Mouse (Mus musculus) cerebral cortex, adult 2 months (tissue): Measurements from ENCODE around the gene Kdelr1.

Experiments
- WGBS: fragments of 180-500 bp; shearing (Covaris S2); methylation state at CpG from one replicate; pipeline ENCODE4 v1.1.7; 2018; 5-methylcytosine and 5-hydroxymethylcytosine counted together

Kdelr1 gene

DNA sequence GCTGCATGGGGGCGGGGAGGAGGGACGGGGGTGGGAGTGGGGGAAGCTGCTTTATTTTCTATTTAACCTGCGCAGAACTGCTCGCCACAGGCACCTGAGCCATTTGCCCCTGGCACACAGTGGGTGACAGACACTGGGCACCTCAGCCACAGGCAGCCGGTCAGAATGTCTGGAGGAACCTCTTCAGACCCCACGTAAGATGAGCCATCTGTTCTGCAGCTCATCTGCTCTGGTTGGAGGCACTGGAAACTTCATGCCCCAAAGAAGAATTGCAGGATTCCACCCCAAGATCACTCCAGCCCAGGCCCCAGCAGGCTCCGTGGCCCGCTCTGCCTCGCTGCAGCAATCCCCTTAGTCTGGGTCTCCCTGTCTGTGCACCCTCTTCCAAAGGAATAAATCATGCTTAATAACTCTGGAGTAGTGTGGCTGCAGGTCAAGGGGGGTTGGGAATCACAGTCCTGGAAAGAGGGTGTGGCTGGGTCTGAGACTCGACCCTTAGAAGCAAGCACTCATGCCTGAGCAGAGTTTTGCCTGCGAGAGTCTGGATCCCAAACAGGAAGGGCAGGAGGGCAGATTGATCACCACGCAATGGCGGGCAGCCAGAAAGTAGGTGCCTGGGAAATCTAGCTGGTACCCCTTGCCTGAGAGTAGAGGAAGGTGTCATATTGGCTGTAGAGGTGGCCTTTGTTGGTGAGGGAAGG, 44.6 kb downstream of the Kdelr1 start:
- 39% methylated on average over 13 of the region's 13 CpGs for WGBS

DNA sequence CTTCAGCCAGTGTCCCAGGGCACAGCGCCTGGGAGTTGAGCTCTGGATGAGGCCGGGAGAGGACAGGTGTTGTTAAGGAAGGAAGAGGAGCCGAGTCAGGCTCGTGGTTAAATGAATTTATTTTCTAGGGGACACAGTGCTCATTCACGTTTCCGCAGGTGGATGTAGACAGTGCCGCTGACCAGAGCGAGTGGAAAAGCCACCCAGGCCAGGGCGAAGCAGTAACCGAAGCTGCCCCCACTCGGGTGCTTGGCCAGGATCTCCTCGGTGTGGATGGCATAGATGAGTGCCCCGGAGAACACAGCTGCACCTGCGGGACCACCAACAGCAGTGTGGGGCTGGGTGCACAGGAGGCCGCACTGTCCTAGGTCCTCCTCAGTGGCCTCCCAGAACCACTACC, 45.4 kb downstream of the Kdelr1 start:
- 91% methylated on average over 15 of the region's 15 CpGs for WGBS

DNA sequence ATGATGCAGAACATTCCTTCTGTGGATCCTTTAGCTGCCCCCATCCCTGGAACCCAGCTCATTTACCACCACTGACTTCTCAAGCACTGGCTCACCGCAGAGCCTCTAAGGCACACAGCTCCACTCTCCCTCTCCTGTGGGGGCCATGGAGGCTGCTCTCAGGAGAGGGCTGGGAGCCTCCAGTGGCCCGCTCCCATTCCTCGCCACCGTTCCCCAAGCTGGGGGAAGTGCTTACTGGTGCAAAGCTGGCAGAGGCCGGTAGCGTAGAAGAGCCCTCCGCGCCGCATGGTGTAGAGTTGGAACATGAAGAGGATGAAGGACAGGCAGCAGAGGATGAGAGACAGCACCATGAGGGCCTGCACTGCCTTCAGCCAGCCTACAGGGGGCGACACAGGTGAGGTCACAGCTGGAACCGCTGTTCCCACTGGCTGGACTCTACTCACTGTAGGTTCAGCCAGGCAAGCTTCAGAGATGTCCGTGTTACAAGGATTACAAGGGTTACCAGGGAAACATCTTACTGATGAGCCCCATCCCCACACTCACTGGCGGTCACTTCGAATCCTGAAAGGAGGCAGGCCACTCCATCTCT, 46.6 kb downstream of the Kdelr1 start:
- 75% methylated on average over 14 of the region's 14 CpGs for WGBS

DNA sequence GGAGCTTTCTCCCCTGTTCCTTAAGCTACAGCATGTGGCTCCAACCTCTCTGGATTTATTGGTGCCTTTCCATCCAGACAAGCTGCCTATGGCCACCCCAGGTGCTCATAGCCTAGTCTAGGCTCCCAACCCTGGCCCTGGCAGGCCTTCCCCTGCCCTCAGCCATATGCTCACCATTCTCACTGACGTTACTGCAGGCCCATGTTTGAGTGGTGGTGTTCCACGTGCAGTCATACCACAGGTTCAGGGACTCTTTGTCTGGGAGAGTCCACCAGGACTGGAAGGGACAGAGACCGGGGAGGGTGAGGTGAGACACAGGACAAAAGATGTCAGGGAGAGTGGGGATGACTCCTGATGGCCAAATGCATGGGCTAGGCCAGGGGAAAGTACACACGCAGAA, 47.2 kb downstream of the Kdelr1 start:
- WGBS, result 76% methylated on average over 4 of the region's 4 CpGs

DNA sequence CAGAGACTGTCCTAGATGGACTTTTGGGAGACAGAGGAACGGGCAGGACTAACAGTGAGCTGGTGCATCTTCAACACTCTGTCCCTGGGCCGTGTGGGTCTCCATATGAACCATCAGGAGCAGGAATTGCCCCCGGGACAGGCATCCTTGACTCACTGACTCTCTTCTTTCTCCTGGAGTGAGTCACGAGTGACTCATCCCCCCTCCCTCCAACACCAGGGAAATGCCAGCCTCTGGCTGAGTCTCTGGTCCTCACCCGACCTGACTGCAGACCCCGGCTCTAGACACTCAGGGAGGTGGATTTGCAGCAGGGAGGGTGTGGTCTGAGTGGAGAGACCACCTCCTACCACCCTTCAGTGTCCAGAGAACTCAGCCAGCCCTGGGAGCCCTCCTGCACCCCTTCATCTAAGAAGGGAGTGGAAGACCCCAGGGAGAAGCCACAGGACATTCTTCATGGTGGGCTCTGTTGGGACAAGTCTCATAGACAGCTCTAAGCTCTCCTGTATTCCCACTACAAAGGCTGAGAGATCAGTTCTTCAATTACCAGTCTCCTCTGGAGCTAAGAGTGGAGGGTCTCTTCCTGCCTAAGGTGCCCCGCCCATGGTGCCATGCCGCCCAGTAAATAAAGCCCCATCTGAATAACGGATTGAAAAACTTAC, 48.1 kb downstream of the Kdelr1 start:
- 50% methylated on average over 9 of the region's 9 CpGs for WGBS

DNA sequence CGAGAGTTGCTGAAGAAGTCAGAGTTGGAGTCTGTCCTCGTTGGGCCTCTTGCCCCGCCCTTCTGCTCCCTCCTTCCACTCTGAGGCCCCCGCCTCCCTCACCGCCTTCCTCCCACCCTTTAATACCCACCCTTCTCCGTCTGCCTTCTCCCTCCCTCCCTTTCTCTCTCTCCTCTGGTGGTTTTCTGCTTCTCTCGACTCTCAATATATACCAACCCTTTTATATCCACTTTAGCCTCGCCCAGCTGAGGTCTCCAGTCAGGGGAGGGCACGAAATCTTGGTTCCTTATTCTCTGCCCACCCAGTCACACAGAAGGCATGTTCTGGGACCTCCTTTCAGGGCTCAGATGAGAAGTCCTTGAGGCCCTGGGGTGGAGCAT, 48.7 kb downstream of the Kdelr1 start, which contains the start of gene Emp3:
Gene Emp3 (minus strand): TSS at position 163 of the 380 bp plus-strand sequence.
- WGBS, result 47% methylated on average over 9 of the region's 9 CpGs

DNA sequence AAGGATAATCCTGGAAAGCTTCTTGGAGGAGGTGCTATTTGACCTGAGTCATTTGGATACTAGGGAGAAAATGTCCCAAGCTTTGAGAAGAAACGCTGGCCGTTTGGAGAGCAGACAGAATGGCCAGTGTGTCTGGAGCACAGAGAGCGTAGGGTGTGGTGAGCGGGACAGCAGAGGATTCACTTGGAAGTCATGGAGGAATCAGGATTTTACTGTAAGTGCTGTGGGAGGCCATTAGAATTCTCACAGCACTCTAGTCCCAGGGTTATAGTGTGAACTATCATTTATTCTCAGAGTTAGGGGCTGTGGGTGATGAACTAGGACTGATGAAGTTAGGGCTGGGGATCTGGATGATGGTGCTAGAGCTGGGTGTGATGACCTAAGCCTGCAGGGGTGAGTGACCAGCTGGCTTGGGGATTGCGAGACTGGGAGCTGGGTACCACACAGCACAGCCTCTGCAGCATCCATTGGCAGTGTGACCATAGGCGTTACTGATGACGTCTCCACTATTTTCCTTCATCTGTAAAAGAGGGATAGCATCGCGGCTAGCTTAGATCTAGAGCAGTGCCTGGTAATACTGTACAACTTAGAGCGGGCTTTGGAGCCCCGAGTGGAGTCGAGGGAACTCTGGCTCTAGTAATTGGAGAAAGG, 49.5 kb downstream of the Kdelr1 start:
- WGBS, result 77% methylated on average over 12 of the region's 12 CpGs

DNA sequence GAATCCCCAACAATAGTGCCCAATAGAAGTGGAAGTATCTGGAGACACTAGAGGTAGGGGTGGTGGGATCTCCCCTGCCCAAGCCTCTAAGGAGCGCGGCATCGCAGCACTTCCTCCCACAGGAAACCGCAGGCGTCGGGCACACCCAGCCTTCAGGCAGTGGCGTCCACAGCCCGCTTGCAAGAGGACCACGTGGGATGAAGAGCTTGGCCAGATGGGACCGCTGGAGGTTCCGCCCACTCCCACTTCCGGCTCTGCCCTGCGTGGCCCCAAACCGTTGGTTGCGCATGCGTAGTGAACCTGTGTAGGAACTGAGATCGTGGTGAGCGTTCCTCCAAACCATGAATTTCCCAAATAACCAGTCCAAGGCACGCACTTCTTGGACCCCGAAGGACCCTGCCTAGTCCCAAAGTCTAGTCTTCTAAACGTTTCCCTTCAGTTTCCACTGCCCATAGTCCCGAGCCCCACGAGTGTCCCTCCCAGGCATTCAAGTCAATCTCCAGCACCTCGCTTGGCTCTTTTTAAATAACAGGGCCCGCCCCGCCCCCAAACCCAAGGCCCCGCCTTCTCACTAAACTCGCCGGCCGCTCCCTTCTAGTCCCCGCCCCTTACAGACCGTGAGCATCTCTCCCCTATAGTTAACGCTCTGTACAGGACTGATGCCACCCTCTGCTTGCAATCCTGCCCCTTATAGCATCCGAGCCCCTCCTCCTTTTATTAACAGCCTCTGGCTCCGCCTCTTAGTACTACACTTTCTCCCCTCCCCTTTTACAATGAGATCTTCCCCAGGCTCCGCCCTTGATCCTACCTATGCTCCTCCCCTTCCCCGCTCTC, 50.6 kb downstream of the Kdelr1 start:
- under 1% methylated on average over 37 of the region's 37 CpGs for WGBS

DNA sequence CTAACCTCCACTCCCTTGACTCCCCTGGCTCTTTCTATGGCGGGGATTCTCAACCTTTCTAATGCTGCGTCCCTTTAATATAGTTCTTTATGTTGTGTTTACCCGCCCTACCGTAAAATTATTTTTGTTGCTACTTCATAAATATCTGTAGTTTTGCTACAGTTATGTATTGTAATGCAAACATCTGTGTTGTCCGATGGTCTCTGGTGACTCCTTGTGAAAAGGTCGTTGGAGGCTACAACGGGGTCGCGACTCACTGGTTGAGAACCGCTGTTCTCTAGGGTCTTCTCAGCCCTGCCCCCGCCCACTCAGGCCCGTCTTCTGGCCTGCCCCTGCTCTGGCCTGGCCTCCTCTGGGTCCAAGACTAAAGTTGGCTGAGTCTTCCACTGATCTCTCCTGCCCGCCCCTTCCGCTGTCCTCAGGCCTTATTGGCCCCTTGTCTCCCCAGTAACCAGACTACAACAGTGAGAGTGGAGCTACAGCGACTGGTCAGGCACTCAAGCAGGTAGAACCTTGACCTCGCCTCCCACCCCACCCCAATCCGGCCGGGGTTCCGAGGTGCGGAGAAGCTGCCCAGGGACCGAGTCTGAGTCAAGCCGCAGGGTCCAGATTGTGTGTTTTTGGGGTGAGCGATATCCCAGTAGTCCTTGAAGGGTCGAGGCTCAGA, 51.3 kb downstream of the Kdelr1 start, which contains the start of gene Ccdc114:
Gene Ccdc114 (plus strand): TSS at position 311 of the 667 bp plus-strand sequence.
- WGBS, result 12% methylated on average over 24 of the region's 24 CpGs

DNA sequence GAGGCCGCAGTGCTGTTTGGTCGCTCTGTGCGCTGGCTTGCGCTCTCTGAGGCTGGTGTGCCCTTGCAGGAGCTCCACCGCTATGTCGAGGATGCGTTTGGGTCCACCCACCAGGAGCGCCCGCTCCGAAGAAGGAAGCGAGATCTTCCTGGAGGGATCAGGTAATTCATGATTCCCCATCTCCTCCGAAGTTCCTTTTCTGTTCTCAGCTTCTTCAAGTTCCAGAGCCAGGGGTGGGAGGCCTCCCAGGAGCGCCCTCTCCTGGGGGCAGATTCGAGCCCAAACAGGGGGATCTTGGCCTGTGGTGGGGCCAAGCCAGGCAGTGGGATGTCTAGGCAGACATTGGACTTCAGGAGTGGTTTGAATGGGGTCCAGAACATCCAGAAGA, 51.9 kb downstream of the Kdelr1 start:
- whole genome bisulfite sequencing, result 38% methylated on average over 14 of the region's 14 CpGs

DNA sequence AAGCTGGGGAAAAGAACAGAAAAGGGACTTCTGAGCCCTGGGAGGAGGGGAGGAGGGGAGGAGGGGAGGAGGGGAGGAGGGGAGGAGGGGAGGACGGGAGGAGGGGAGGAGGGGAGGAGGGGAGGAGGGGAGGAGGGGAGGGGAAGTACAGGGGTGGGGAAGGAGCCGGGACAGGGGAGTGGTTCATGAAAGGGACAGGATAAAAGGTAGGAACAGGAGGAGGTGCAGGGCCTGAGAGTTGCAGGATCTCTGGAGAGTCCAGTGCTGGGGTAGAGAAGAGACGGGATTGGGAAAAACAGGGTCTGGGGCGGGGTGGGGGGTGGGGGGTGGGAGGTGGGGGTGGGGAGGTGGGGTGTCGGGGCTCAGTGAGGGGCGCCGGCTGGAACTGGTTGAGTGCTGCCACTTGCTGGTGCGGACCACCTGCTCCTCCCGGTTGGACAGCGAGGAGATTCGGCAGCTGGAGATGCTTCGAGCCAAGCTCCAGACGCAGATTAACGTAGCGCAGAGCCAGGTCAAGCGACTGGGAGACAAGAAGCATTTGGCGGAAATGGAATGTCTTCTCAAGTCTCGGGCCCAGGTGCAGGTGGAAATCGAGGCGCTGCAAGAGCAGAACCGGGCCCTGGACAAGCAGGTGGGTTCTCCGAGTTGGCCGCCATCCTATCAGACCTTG, 56.2 kb downstream of the Kdelr1 start:
- whole genome bisulfite sequencing, result 33% methylated on average over 19 of the region's 23 CpGs

DNA sequence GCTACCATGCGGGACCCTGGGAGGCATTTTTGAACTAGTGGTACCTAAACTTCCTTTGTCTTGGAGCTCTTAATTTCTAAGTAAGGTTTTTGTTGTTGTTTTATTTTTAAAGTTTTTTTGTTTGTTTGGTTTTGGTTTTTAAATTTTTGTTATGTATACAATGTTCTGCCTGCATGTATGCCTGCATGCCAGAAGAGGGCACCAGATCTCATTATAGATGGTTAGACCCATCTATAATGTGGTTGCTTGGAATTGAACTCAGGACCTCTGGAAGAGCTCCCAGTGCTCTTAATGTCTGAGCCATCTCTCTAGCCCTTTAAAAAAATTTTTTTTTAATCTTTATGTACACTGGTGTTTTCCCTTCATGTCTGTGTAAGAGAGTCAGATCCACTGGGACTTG, 57.1 kb downstream of the Kdelr1 start:
- WGBS, result 100% methylated on average over 1 of the region's 1 CpGs
